Mouse (Mus musculus) Muller cell, postnatal 12 days (primary cell): ENCODE data around the gene Aig1.

Experiments
- DNase-seq: peaks from one replicate; pipeline ENCODE4 v3.0.0-alpha.2; 2015; ENCODE audit errors: inconsistent ontology term

Aig1 gene

DNA sequence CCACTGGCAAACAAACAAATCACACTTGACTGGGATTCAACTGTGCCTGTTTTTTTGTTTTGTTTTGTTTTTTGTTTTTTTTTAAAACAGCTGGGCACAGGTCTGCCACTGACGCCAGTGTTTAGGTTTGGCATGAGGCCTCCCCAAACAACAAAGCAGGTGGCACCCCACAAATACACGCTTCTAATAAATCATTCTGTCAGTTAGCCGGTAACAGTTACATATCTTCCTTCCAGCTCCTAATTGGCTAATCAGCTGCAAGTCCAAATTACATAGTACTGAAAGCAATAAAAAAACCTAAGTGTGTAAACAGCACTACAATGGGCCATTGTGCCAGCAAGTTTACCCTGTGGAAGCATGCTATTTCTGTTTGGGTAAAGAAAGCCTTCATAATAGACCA lies 18.7 kb downstream of the Aig1 start:
- no peak for DNase-seq

DNA sequence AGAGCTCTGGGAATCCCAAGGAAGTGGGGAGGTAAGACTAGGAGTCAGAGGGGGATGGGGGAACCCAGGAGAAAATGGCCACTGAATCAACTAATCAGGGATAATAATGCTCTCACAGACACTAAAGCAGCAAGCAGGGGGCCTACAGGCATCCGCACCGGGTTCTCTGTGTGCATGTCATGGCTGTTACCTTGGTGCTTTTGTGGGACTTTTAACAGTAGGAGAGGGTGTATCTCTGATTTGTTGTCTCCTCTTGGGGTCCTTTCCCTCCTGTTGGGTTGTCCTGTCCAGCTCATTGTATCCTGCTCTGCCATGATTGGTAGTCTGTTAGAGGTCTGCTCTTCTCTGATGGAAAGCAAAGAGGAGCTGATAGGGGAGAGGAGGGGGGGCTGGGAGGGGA lies 19.6 kb downstream of the Aig1 start:
- DNase-seq = no peak

DNA sequence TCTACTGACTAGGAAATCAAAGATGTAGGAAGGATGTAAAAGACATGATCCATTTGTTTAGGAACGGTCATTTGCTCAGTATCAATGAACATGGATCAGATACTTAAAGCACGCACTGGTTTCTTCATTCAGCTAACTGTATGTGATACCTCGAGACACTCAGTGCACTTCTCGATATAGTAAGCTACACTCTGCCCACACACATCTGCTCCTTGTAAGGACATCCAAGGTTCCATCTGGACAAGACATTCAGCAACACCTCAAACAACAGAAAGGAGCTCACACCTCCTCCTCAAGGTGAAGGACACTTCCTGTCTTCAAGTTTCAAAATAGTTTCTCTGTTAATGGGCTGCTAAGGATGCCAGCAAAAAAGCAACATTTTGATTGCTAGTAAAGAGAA lies 23.9 kb downstream of the Aig1 start:
- DNase-seq = no peak

DNA sequence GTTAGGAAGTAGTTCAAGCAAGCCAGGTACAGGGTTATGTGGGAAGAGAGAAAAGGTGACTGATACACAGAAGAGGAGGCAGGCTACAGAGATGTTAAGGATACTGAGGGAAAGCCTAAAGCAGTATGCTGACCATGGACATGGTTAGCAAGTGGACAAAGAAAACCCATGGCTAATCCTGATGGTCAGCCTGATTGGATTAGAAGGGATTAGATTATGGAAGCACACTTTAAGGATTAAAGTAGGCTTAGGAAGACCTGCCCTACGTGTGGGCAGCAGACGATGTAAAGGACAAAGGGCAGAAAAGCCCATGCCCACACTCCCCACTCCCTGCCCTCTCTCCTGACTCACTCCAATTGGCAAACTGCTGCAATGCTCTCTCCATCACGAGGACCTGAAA lies 25.0 kb downstream of the Aig1 start:
- no peak for DNase-seq

DNA sequence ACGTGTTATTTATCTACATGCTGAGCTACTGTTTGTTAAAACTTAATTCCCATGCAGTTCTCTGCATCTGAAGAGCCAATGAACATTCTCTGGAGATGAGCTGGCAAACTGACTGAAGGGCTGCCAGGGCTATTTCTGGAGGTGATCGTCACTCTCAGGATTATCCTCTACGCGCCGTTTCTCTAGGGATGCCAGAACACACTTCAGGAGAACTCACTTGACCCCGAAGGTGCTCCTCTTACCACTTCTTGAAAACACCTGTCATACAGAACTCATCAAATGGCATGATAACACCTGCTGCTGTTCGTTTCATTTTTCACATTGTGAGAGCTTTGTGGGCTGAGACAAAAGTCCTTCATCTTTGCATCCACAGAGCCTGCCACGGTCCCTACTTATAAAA lies 25.9 kb downstream of the Aig1 start:
- DNase-seq = peak; percentile 89

DNA sequence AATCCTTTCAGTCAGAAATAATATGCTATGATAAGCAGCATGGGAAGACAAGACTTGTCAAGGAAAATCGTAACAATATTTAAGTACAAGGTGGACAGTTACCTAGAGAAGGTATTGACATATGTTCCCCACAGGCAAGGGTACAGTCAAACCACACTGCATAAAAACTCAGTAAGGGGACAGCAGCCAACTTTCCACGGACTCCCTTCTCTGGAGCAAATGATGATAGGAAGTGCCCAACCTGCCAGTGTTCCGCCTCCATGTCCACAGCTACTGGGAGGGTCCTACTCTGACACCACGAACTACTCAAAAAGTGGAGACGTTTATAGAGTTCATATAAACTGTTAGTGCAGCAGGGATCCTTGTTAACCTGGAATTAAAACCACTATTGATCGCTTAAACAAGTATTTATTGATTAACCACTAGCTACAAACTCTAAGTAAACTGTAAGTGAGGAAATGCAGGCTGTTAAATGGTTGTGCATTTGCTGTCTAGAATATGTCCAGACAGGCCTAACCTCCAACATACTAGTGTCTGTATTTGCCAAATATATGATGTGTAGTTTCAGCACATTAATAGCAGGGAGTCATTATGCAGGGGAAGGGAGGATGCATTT lies 30.2 kb downstream of the Aig1 start:
- DNase-seq = no peak

DNA sequence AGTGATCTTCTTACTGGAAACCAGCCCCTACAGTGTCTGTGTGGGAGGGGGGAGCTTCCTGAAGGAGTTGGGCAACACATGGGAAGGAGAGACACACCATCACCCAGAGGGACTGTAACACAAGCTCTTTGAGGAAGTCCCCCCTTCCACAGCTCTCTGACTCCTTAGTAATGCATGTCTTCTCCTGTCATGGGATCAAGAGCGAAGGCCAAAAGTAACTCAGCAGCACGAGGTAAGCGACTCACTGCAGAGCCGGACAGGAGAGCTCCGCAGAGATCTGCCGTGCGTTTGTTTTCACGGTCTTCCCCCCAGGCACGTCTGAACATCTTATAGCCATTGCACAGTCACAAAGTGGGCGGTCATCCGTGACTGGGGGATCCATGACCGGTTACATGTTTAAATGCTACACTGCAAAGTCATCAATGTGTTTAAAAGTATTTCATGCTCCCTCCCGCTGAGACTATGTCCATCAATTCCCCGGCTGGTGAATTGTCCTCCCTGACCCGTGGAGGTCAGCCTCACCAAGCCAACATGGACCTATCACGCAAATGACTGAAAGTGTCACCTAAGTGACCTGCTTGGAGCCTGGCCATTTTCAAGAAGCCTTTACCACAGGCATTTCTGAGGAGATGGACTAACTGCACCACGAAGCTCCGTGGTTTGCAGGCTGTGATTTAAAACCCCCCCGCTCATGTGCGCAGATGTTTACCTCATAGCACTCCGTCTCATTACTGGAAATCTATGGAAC lies 30.9 kb downstream of the Aig1 start:
- no peak for DNase-seq

DNA sequence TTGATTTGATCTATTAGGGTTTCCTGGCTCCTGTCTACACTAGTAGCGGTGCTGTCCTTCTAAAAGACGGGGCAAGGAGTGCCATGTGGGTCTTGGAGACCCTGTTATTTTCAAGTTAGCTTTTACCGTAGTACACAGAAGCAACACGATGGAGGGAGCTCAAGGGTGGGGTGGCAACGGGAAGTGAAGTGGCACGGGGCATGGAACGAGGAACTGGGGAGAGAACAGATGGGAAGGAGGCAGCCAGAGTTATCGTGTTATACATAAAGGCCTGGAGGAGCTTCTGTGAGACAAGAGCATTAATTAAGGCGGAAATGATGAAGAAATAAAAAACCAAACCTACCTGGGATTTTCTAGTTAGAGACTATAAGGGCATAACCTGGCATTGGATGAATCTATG lies 31.8 kb downstream of the Aig1 start:
- DNase-seq = no peak

DNA sequence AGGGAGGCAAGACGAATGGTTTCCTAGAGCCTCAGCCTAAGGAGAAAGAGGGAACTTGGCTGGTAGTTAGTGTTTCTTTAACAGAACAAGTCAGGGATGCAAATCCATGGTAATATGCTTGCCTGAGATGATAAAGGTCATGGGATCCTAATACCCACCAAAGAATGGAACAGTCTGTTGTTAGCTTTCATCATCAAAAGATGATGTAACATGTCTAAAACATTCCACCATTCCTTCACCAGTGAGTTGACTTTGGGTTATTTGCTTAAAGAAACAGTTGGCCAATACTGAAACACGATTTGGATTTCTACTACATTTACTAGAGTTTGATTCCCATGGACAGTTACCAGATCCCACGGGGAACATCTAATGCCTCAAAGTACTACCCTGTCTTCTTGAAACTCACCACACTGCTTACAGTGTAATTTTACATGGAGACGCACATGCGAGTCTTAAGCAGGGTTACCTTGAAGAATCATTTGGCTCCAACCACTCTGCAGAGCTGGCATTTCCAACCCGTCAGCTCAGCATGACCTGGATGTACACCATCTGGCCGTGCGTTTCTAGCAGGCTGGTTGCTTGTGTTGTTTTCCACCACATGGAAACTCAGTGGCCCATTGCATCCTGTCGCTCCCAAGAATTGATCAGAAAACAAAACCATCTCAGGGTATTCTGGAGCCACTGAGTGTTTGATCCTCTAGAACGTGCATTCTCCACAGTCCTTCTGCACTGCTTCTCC lies 32.9 kb downstream of the Aig1 start:
- no peak for DNase-seq

DNA sequence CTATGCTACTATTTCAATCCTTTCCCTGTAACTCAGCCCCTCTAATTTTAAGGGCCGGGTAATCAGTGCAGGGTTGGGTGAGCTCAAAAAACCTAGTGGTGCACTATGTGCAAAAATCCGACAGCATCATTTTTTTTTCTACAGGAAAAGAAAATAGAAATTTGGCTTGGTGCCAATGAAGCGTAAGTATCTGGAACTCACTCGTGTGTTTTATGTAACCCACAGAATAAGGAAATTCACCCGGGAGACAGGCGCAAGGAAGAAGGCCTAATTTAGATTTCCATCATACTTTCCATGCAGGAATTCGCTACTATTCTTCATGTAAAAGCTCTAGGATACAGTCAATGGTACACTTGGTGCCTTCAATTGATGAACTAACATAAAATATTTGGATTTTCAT lies 34.7 kb downstream of the Aig1 start:
- no peak for DNase-seq

DNA sequence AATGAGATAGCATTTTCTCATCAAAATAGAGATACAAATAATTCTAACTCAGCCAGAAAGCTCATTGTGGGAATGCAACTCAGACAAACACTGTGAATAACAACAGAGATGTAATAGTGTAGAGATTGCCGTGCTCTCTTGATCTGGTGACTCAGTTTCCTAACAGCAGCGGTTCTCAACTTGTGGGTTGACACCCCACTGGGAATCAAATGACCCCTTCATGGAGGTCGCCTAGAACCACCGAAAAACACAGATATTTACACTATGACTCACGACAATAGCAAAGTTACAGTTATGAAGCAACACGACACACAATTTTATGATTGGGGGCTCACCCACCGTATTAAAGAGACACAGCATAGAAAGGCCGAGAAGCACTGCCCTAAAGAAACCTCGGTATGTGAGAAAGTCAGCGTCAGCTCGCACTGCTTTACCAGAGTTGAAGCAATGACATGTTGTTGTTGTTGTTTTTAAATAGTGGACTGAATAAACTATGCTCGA lies 35.7 kb downstream of the Aig1 start:
- no peak for DNase-seq

DNA sequence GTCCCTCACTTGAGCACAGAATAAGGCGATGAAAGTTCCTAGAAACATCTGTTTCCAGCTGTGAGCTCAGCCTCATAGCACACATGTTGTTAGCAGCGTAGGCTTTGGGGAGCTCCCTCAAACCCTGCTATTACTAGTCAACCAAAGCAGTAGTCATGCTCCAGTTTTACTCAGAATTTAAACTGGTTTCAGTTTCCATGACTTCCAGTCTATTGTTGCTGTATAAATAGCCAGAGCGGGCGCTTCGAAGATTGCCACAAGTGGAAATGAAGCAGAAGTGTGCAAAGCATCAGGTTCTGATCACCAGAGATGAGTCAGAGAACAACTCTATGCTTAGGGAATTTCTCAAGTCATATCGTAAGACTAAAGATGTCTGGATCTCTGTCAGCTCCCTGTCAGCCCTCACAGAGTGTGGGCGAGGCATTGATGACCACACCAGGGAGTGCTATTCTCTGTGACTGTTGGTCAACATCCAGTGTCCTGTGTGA lies 36.2 kb downstream of the Aig1 start:
- DNase-seq = no peak

DNA sequence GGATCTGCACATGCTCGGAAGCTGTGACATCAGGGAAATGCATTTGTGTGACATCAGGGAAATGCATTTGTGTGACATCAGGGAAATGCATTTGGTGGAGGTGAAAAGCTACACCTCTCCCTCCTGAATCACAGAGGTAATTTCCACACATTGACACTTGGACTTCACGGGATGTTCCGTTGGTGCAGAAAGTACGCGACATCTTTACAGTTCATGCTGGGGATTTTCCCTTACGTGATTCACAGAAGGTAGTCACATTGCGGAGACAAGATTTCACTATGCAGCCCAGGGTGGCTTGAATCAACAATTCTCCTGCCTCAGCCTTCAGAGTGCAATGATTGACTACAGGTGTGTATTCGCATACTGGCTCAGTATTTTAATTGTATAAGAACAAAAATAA lies 41.6 kb downstream of the Aig1 start:
- no peak for DNase-seq

DNA sequence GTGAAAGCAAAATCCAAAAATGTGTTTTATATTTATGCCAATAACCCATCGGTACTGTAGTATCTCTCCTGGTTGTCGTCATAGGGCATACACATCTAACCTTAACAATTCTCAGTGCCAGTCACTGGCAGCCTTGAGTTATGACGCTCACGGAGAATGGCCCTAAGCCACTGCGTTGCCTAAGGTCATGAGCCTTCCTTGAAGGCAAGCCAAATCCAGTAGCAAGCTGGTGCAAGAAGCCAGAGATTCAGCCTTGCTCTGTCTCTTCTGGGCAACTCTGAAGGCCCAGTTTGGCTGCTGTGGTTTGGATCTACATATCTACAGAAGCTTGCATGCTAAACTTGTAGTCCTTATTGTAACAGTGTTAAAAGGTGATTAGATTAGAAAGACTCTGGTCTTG lies 55.2 kb downstream of the Aig1 start:
- DNase-seq = no peak

DNA sequence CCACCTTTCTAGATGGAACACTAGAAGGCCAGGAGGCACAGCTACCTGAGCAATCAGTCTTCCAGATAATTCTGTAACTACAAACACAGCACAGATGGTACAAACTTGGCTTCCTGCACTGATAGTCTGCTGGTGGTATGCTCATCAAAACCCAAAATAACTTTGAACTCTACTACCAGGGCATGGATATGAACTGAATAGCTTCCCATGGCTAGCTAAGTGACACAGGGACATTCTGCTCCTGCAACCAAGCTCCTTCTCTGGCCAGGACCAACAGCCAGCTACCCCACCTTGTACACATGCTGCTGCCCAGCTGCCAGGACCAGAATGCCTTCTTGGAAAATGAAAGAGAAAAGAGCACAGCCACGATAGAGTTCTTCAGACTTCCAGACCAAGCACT lies 60.5 kb downstream of the Aig1 start:
- no peak for DNase-seq

DNA sequence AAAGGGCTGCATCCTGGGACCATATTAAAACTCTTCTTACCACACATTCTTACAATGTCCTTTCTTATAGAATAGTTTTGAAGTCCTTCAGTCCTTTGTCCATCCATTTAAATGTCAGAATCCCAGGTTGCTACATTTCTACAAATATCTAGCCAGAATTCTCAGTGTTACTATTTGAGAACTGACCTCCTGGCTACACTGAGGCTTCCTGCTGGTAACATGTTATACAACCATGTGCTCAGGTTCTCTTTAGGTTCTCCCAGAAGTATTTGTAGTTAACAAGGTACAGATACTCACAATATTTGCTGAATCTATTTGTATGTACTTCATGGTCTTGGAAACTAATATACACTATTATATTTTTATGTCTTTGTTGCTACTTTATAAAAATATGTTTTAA lies 62.0 kb downstream of the Aig1 start:
- no peak for DNase-seq

DNA sequence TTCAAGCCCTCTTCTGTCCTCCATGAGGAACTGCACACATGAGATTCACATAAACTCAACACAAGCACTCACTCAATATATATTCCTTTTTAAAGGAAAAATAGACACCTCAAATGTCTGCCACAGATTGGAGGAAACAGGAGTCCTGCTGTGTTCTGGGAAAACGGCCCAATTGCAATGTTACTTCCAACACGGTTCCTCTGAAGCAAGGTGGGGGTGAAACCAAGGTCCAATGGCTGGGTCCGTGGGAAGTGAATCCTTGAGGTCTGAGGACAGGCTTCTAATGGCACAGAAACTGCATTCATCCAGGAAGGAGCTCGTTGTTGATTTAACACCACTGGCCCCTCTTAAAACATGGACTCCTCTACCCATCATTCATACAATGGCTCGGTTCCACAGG lies 67.5 kb downstream of the Aig1 start:
- no peak for DNase-seq

DNA sequence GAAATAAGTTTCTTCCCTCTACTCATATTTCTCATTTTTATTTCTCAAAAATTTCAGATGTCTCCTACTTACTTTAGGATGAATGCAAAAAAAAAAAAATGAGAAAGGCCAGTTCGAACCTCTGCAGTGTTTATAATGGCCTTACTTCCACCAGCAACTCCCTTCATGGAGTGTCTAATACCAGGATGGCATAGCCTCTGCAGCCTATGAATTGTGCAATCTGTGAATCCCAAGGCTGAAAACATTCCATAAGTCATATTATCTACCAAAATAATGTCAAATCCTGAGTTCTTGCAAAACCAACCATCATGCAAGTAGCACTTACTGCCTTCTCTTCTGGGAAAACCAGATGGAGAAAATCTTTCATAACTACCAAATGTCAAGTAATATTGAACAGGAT lies 75.3 kb downstream of the Aig1 start:
- DNase-seq = no peak

DNA sequence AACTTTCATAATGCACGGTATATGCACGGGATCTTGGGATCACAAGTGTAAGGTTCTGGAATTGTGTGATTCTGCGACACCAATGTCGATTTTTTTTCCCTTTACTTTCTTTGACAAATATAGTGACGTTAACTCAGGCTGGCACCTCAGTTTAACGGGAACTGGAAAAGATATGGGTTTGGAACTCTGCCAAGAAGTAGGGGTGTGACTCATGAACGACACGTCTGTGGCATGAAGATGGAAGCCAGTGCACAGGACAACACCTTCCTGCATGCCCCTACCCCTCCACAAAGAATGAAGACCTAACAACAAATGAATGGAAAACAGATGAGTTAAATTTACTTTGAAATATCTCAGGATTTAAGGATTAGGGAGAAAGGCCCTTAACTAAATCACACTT lies 76.0 kb downstream of the Aig1 start:
- DNase-seq = no peak

DNA sequence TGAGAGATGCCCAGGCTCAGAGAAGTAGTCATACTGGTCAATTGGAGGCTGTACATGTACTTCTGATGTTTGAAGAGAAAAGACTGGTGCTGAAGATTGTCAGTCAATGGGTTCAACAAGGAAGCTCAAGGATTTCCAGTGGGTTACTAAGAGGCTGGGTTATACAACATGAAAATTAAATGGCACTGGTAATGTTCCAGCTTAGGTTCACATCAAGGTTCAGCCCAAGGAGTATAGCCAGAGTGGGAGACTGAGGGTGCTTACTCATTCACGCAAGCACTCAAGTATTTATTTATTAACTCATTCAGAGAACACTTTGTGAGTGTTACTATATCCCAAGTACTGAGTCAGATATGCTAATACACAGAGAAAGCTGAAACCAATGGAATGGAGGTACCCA lies 79.2 kb downstream of the Aig1 start:
- DNase-seq = no peak

DNA sequence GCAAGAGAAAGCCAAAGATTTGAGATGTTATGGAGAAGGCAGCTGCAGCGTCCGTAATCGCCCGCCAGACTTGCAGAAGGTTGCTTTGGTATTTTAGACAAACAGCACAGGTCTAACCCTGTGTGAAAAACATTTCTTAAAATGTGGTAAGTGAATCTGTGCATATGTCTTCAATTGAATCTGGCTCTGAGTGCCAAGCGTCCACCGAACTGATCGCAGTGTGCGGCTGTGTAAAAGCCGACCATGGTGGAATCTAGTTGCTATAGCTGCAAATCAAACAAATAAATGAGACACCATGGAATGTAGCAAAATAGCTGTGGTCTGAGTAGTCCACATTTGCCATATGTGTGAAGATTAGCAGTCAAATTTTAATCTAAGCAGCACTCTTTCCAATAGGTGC lies 80.7 kb downstream of the Aig1 start:
- DNase-seq = peak; percentile 36

DNA sequence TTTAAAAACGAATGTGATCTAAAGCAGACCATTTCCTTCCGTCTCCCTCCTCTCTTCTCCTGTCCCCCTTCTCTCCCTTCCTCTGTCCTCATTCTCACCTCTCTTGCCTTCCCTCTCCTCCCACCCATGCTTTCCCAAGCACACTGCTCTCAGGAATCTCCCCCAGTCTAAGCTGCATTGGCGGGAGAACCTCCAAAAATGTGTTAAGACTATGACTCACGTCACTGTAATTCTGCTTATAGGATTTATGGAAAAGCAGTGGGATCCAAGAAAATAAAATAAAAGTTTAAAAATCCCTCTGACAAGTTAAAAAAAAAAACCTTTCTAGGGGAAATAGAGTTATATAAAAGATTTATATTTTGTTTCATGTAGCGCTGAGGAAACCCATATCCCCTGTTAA lies 86.0 kb downstream of the Aig1 start:
- no peak for DNase-seq

DNA sequence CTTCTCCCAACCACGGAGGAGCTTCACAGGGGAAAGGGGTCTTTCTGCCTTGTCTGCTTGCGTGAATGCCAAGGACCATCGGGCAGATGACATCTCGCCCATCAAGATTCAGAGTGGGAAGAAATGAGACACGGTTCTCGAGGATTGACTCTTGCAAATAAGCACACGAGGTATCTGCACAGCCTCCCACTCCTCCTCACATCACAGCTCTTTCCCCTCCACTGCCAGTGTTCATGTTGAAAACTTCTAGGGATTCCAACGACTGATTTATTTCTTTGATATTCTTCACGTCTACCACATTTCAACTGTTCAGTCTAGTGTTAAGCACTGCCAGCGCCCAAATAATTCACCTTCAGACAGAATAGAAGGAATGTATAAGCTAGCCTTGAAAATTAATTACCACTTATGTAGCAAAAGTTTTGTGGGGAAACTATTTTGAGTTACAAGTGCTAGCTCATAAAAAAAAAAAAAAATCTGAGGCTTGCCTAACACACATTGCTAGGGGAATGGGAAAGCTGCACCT lies 86.5 kb downstream of the Aig1 start:
- no peak for DNase-seq
